Mouse (Mus musculus) forebrain, embryonic 13.5 days (tissue): Measurements from ENCODE around the gene Adgrf5. TPM values are rescaled to one million over a fixed set of nuclear protein-coding genes. Genes with fewer than 3 reads are reported as not detected.

Experiments used
- ATAC-seq: fragments of 200-750 bp; cut with Nextera tagmentation; 2 replicates; pipeline ENCODE4 v1.8.0; 2017
- H3K27ac ChIP-seq: fragments of 300-500 bp; sonication (generic); 2 replicates; pipeline ENCODE4 v1.5.1; 2015; ENCODE audit warnings: inconsistent platforms, mild to moderate bottlenecking, moderate library complexity
- H3K27me3 ChIP-seq: fragments of 300-500 bp; sonication (generic); 2 replicates; pipeline ENCODE4 v1.6.1; 2015; ENCODE audit warnings: mild to moderate bottlenecking, inconsistent platforms
- H3K36me3 ChIP-seq: fragments of 300-500 bp; sonication (generic); 2 replicates; pipeline ENCODE4 v1.6.1; 2015; ENCODE audit warnings: mild to moderate bottlenecking, inconsistent platforms; ENCODE audit not compliant: poor library complexity, severe bottlenecking
- H3K4me1 ChIP-seq: fragments of 300-500 bp; sonication (generic); 2 replicates; pipeline ENCODE4 v1.6.1; 2015; ENCODE audit warnings: inconsistent platforms
- H3K4me2 ChIP-seq: fragments of 300-500 bp; sonication (generic); 2 replicates; pipeline ENCODE4 v1.6.1; 2015; ENCODE audit warnings: inconsistent platforms, mild to moderate bottlenecking, moderate library complexity
- H3K4me3 ChIP-seq: fragments of 300-500 bp; sonication (generic); 2 replicates; pipeline ENCODE4 v1.5.1; 2015; ENCODE audit warnings: mild to moderate bottlenecking, inconsistent platforms
- H3K9ac ChIP-seq: fragments of 300-500 bp; sonication (generic); 2 replicates; pipeline ENCODE4 v1.6.1; 2015; ENCODE audit warnings: mild to moderate bottlenecking, inconsistent platforms
- H3K9me3 ChIP-seq: fragments of 300-500 bp; sonication (generic); replicated peaks from 2 replicates; pipeline ENCODE4 v1.6.1; 2016; ENCODE audit warnings: inconsistent platforms
- WGBS: fragments of 180-500 bp; shearing (Covaris S2); methylation state at CpG from one replicate; pipeline ENCODE4 v1.1.7; 2015; 5-methylcytosine and 5-hydroxymethylcytosine counted together
- polyA plus RNA-seq: library from polyadenylated mRNA; unstranded; fragments of >200 nt; fragmentation: Nextera tagmentation; extraction: Ambion mirVana; gene quantifications from 2 replicates; pipeline ENCODE4 v1.2.1, GENCODE M21; 2015

Gene Adgrf5
- polyA plus RNA-seq, 1 experiment from 2014 or later, result 6.6 TPM

DNA sequence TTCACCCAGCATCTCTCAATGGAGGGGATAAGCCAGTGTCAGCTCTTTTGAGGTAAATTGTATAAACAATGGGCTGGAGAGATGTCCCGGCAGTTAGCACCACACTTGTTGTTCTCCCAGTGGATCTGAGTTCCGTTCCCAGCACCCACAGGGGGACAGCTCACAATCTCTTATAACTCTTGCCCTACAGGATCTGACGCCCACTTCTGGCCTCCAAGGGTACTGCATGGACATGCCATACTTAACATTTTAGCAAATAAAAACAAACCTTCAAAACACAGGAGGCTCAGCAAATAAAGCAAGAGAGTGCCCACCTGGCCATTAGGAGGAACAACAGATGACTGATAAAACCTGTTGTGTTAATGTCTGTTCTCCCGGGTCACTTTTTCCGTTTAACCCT is 59.0 kb downstream of the Adgrf5 start:
- no peak overlapping the region for H3K4me2 ChIP-seq
- H3K36me3 ChIP-seq, result no peaks in the 10 kb centered on the region
- no peaks in the 10 kb centered on the region for H3K9me3 ChIP-seq
- no peak for ATAC-seq
- no peak overlapping the region for H3K27ac ChIP-seq
- no peak overlapping the region for H3K4me3 ChIP-seq
- no peaks in the 10 kb centered on the region for H3K27me3 ChIP-seq
- no peak overlapping the region for H3K9ac ChIP-seq
- no peaks in the 10 kb centered on the region for H3K4me1 ChIP-seq
- 90% methylated on average over 5 of the region's 5 CpGs for WGBS

- Histone ChIP-seq H3K9me3 (no peaks in the 10 kb centered on the region), H3K4me2 (no peak overlapping the region), H3K36me3 (no peaks in the 10 kb centered on the region), H3K27ac (no peak overlapping the region), H3K27me3 (no peaks in the 10 kb centered on the region), H3K4me1 (no peaks in the 10 kb centered on the region), H3K4me3 (no peak overlapping the region), H3K9ac (no peak overlapping the region)
- 92% methylated on average over 3 of the region's 3 CpGs for WGBS
- no peak for ATAC-seq
Measured at GRCm38 (mm10) chr17:43420381-43420780, 60.1 kb downstream of the Adgrf5 start.

- no peak for ATAC-seq
- Histone ChIP-seq H3K27me3 (no peaks in the 10 kb centered on the region), H3K4me2 (no peak overlapping the region), H3K36me3 (no peaks in the 10 kb centered on the region), H3K4me1 (no peaks in the 10 kb centered on the region), H3K27ac (no peak overlapping the region), H3K9me3 (no peaks in the 10 kb centered on the region), H3K4me3 (no peak overlapping the region), H3K9ac (no peak overlapping the region)
- WGBS, result 76% methylated on average over 5 of the region's 5 CpGs
Measured at GRCm38 (mm10) chr17:43423953-43424352, 63.7 kb downstream of the Adgrf5 start.

DNA sequence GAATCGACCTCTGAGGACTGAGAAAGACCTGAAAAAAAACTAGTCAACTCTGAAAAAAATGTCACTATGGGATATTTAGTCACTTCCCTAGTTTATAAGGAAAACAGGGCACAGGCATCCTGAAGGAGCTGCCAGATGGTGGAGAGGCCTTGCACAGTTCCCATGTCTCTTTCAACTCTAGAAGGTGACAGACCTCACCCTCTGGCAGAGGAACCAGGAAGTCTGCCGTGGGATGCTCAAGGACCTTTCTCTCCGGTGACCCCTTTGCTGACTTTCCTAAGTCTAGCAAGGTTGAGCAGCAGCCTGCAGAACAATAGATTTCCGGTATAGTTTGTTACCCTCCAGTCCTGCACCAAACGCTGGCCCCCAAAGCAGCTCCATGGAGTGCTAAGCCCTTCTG is 71.4 kb downstream of the Adgrf5 start:
- H3K36me3 ChIP-seq, result no peaks in the 10 kb centered on the region
- no peaks in the 10 kb centered on the region for H3K27me3 ChIP-seq
- H3K4me1 ChIP-seq, result no peaks in the 10 kb centered on the region
- H3K9me3 ChIP-seq, result no peaks in the 10 kb centered on the region
- no peak overlapping the region for H3K4me3 ChIP-seq
- ATAC-seq, result no peak
- no peak overlapping the region for H3K27ac ChIP-seq
- H3K9ac ChIP-seq, result no peak overlapping the region
- no peak overlapping the region for H3K4me2 ChIP-seq
- WGBS, result 83% methylated on average over 5 of the region's 5 CpGs

GRCm38 (mm10) chr17:43434485-43434884 is 74.2 kb downstream of the Adgrf5 start:
- no peak overlapping the region for H3K4me3 ChIP-seq
- no peaks in the 10 kb centered on the region for H3K4me1 ChIP-seq
- H3K27ac ChIP-seq, result no peak overlapping the region
- H3K9me3 ChIP-seq, result no peaks in the 10 kb centered on the region
- H3K4me2 ChIP-seq, result no peak overlapping the region
- ATAC-seq, result 0 out of 2 replicates have a peak, but pooled peaks have one; percentile 19
- no peaks in the 10 kb centered on the region for H3K27me3 ChIP-seq
- WGBS, result 69% methylated on average over 8 of the region's 8 CpGs
- no peak overlapping the region for H3K9ac ChIP-seq
- H3K36me3 ChIP-seq, result no peaks in the 10 kb centered on the region

GRCm38 (mm10) chr17:43451216-43451615 is 91.0 kb downstream of the Adgrf5 start:
- Histone ChIP-seq H3K9me3 (no peaks in the 10 kb centered on the region), H3K36me3 (no peaks in the 10 kb centered on the region), H3K4me1 (no peaks in the 10 kb centered on the region), H3K27ac (no peak overlapping the region), H3K4me3 (no peak overlapping the region), H3K9ac (no peak overlapping the region), H3K27me3 (no peaks in the 10 kb centered on the region), H3K4me2 (no peak overlapping the region)
- ATAC-seq, result no peak
- 100% methylated on average over 1 of the region's 1 CpGs for WGBS

DNA sequence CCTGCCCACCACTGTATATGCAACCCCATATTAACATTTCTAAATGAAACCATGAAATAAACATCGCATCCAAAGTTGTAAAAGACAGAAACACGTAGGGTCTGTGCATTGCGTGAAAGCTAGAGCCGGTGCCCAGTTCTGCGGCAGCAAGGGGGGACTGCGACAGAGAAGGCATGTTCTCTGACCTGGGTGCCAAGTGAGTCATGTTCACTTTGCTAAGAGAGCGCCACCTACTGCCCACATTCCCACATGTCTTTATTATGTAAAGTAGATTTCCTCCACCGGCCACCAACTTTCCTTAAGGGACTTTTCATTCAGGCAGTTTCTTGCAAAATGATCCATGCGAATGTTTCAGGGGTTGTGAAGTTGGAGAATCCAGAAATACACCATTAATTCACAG is 98.3 kb downstream of the Adgrf5 start:
- H3K9me3 ChIP-seq, result no peaks in the 10 kb centered on the region
- H3K4me3 ChIP-seq, result no peak overlapping the region
- no peak overlapping the region for H3K4me2 ChIP-seq
- no peaks in the 10 kb centered on the region for H3K27me3 ChIP-seq
- no peak overlapping the region for H3K9ac ChIP-seq
- peak; percentile 51 for ATAC-seq
- peaks cover 10% of the 10 kb centered on the region; the same call in 1 of the 2 replicates for H3K4me1 ChIP-seq
- H3K36me3 ChIP-seq, result no peaks in the 10 kb centered on the region
- 11% methylated on average over 9 of the region's 9 CpGs for WGBS
- no peak overlapping the region for H3K27ac ChIP-seq

- Histone ChIP-seq H3K4me1 (peaks cover 10% of the 10 kb centered on the region; the same call in 1 of the 2 replicates), H3K4me2 (no peak overlapping the region), H3K27ac (no peak overlapping the region), H3K4me3 (no peak overlapping the region), H3K9me3 (no peaks in the 10 kb centered on the region), H3K9ac (no peak overlapping the region), H3K27me3 (no peaks in the 10 kb centered on the region), H3K36me3 (no peaks in the 10 kb centered on the region)
- 78% methylated on average over 12 of the region's 12 CpGs for WGBS
- peak; percentile 3; the same call in 1 of the 2 replicates for ATAC-seq
Measured at GRCm38 (mm10) chr17:43459737-43460230, 99.5 kb downstream of the Adgrf5 start.

DNA sequence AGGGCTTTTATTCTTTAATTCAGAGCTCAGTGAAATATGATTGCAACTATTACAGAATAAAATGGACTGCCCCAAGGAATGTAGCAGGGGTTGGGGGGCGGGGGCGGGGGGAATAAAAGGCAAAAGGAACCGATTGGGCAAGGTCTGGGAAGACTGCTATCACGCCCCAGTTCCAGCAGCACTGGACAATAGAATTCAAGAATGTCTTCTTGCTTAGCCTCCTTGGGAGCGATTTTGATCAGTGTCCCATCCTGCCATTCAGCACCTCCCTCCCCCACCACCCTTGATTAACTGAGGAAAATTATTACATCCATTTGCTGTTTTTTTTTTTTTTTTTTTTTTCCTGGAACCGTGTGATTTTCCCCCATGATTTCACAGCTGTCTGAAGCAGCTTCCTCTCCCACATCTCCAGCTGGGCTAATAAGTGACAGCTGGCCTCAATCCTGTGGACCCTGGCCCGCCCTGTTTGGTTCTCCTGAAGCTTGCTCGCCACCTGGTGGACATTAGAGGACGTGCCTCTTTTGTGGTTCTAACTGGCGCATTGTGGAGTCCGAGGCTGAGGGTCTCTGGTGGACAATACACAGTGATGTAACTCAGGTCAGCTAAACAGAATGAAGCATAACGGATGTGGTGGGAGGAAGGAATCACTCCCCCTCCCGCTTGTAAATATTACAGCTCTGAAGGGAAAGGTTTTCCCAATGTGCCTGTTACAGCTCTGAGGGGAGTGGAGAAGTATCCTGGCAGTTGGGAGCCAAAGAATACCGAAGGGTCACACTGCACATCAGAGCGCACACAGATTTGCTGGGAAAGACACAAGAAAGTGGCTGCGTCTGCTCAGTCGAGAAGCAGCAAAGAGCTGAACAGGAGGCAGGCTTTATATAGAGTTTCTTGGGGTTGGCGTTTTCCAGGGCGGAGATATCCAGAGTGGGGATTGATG is 100.3 kb downstream of the Adgrf5 start:
- H3K27me3 ChIP-seq, result no peaks in the 10 kb centered on the region
- H3K9ac ChIP-seq, result no peak overlapping the region
- H3K27ac ChIP-seq, result no peak overlapping the region
- H3K4me2 ChIP-seq, result peak overlapping the region; percentile 27; the same call in 1 of the 2 replicates
- WGBS, result 35% methylated on average over 19 of the region's 19 CpGs
- peak; percentile 95 for ATAC-seq
- peaks cover 10% of the 10 kb centered on the region; the same call in 1 of the 2 replicates for H3K4me1 ChIP-seq
- H3K4me3 ChIP-seq, result no peak overlapping the region
- no peaks in the 10 kb centered on the region for H3K9me3 ChIP-seq
- no peaks in the 10 kb centered on the region for H3K36me3 ChIP-seq

DNA sequence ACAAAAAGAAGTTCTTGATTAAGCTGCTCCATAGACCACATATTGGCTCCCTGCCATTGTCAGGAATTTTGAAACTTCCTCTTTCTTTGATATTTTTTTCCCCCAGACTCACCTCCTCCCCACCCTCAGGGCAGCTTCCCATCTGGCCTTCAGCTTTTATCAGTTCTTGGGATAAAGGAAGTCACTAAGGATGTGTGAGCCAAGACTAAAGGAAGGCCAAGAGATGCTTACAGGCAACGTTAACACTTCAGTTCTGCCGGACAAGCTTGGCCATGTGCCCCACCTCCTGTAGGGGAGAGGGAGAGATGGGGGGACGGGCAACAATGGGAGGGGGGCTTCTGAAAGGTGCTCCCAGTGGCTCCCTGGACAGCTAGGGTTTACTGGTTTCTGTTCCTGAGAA is 109.8 kb downstream of the Adgrf5 start:
- Histone ChIP-seq H3K4me2 (no peak overlapping the region), H3K4me1 (no peaks in the 10 kb centered on the region), H3K27ac (no peak overlapping the region), H3K27me3 (no peaks in the 10 kb centered on the region), H3K4me3 (no peak overlapping the region), H3K36me3 (no peaks in the 10 kb centered on the region), H3K9ac (no peak overlapping the region), H3K9me3 (no peaks in the 10 kb centered on the region)
- no peak for ATAC-seq
- 66% methylated on average over 3 of the region's 3 CpGs for WGBS

- Histone ChIP-seq H3K9ac (no peak overlapping the region), H3K27ac (no peak overlapping the region), H3K27me3 (no peaks in the 10 kb centered on the region), H3K4me1 (no peaks in the 10 kb centered on the region), H3K9me3 (no peaks in the 10 kb centered on the region), H3K4me3 (no peak overlapping the region), H3K4me2 (no peak overlapping the region), H3K36me3 (no peaks in the 10 kb centered on the region)
- WGBS, result 93% methylated on average over 4 of the region's 4 CpGs
- no peak for ATAC-seq
Measured at GRCm38 (mm10) chr17:43472558-43472957, 112.3 kb downstream of the Adgrf5 start.

DNA sequence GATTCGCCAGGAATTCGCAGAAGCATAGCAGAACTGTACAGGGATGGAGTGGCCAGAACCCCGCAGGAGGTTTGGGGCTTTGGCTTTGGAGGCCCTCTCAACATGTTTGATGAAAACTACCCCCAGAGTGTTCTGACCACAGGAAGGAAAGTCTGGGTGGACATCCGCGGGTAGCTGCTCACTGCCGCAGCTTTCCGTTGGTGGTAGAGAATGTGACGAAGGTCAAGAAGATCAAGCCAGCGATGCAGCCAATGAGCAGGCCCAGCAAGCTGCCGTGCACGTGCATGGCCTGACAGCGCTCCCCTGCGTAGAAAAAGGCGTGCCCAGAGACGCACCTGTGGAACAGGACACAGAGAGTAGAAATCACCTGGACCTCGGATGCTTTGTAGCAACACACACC is 114.5 kb downstream of the Adgrf5 start:
- 94% methylated on average over 16 of the region's 16 CpGs for WGBS
- Histone ChIP-seq H3K9ac (no peak overlapping the region), H3K27me3 (no peaks in the 10 kb centered on the region), H3K4me3 (no peak overlapping the region), H3K4me2 (no peak overlapping the region), H3K36me3 (no peaks in the 10 kb centered on the region), H3K4me1 (no peaks in the 10 kb centered on the region), H3K9me3 (no peaks in the 10 kb centered on the region), H3K27ac (no peak overlapping the region)
- ATAC-seq, result no peak
